18 mouse cellular contexts compared by ENCODE assay signal in genomic region chr2:60788173-60788908, GRCm38 (mm10).
DNase-seq lines count a peak whose midpoint lies in the region; ATAC-seq and TF ChIP-seq lines count a peak whose summit lies in the region.
"Had no signal": no experiment of that assay in that cellular context is flagged by ENCODE, and none has a peak within 500 bp of the region (broad histone marks: within the 10 kb centered on the region; RNA-seq: fewer than 3 reads in every experiment).

No protein-coding gene starts in this region.

- peaks cover 100% of the 10 kb centered on the region for H3K27me3 ChIP-seq in forebrain, embryonic 10.5 days (ENCODE audit: poor library complexity, severe bottlenecking)
- 0 out of 2 replicates have a peak, but pooled peaks cover 1% of the 10 kb centered on the region for H3K27me3 ChIP-seq in hindbrain, embryonic 14.5 days (ENCODE audit: control insufficient read depth, insufficient read depth, low read length)
- H3K27me3 ChIP-seq in midbrain, postnatal 0 days (ENCODE audit: insufficient read depth, low read length) = peaks cover 5% of the 10 kb centered on the region; the same call in 1 of the 2 replicates
- H3K27me3 ChIP-seq: embryonic facial prominence, embryonic 13.5 days; Patski had no signal

- peaks cover 37% of the 10 kb centered on the region for H3K4me1 ChIP-seq in forebrain, embryonic 10.5 days
- H3K4me1 ChIP-seq in hindbrain, embryonic 14.5 days (replicated peaks; ENCODE audit: control insufficient read depth, insufficient read depth, low read length) = peaks cover 8% of the 10 kb centered on the region
- H3K4me1 ChIP-seq in midbrain, postnatal 0 days (ENCODE audit: insufficient read depth, low read length) = no peaks in the 10 kb centered on the region

- 20% methylated on average over 6 of the region's 6 CpGs for WGBS in forebrain, embryonic 10.5 days
- WGBS in hindbrain, embryonic 14.5 days = 21% methylated on average over 6 of the region's 6 CpGs
- WGBS in midbrain, postnatal 0 days = 34% methylated on average over 6 of the region's 6 CpGs

- peak; percentile 73 for ATAC-seq in hindbrain, embryonic 14.5 days (ENCODE audit: low FRiP score)
- ATAC-seq in midbrain, postnatal 0 days (ENCODE audit: low FRiP score) = peak; percentile 83
- ATAC-seq: Patski had no signal

- peak; percentile 30 for DNase-seq in brain, embryonic 18.5 days (ENCODE audit: low read depth, low spot score)
- DNase-seq in forebrain, embryonic 10.5 days (ENCODE audit: extremely low spot score, low spot score) = peak; percentile 59
- DNase-seq in hindbrain, embryonic 14.5 days (ENCODE audit: low spot score) = no peak
- DNase-seq in midbrain, postnatal 0 days (ENCODE audit: low spot score) = peak; percentile 74
- DNase-seq in right cerebral cortex, postnatal 10 days (ENCODE audit: low spot score in 2 of 2) = no peak
- no peak for DNase-seq in gastrocnemius, postnatal 10 days
- no peak for DNase-seq in adrenal gland, postnatal 14 days
- DNase-seq in spleen, adult 18-20 months = no peak
- DNase-seq: adrenal gland, postnatal 10 days; cerebellum, adult 11-12 months; layer of hippocampus, postnatal 36 days; liver; lung, postnatal 36 days had no signal

- H3K36me3 ChIP-seq in forebrain, embryonic 10.5 days (replicated peaks) = 0 out of 2 replicates have a peak, but pooled peaks cover 2% of the 10 kb centered on the region
- peaks cover 5% of the 10 kb centered on the region; the same call in 1 of the 2 replicates for H3K36me3 ChIP-seq in hindbrain, embryonic 14.5 days (replicated peaks; ENCODE audit: control insufficient read depth, insufficient read depth)
- H3K36me3 ChIP-seq in midbrain, postnatal 0 days (ENCODE audit: insufficient read depth, low read length) = no peaks in the 10 kb centered on the region

- no peak overlapping the region for H3K4me2 ChIP-seq in hindbrain, embryonic 14.5 days (replicated peaks)
- H3K4me2 ChIP-seq in midbrain, postnatal 0 days (ENCODE audit: low read depth, low read length, poor library complexity, severe bottlenecking) = no peak overlapping the region
- H3K4me2 ChIP-seq: embryonic facial prominence, embryonic 13.5 days had no signal

- TF ChIP-seq CTCF in midbrain, postnatal 0 days (IDR thresholded peaks at IDR 0.05) = no peak

- H3K4me3 ChIP-seq in forebrain, embryonic 10.5 days = no peak overlapping the region
- H3K4me3 ChIP-seq in hindbrain, embryonic 14.5 days (replicated peaks; ENCODE audit: low read length) = no peak overlapping the region
- no peak overlapping the region for H3K4me3 ChIP-seq in midbrain, postnatal 0 days (ENCODE audit: low read depth, low read length)
- H3K4me3 ChIP-seq: embryonic facial prominence, embryonic 13.5 days; heart, embryonic 10.5 days; myocyte had no signal

- H3K9ac ChIP-seq in hindbrain, embryonic 14.5 days = no peak overlapping the region
- H3K9ac ChIP-seq in midbrain, postnatal 0 days (replicated peaks; ENCODE audit: low read length, poor library complexity, severe bottlenecking) = no peak overlapping the region
- H3K9ac ChIP-seq: embryonic facial prominence, embryonic 13.5 days had no signal

- H3K27ac ChIP-seq in forebrain, embryonic 10.5 days = 0 out of 2 replicates have a peak overlapping the region, but pooled peaks have one; percentile 30
- peak overlapping the region; percentile 30 for H3K27ac ChIP-seq in hindbrain, embryonic 14.5 days
- H3K27ac ChIP-seq in midbrain, postnatal 0 days (ENCODE audit: low read depth, low read length) = no peak overlapping the region
- H3K27ac ChIP-seq: embryonic facial prominence, embryonic 13.5 days; heart, embryonic 10.5 days; kidney, postnatal 0 days had no signal

- no peaks in the 10 kb centered on the region for H3K9me3 ChIP-seq in forebrain, embryonic 10.5 days
- no peaks in the 10 kb centered on the region for H3K9me3 ChIP-seq in hindbrain, embryonic 14.5 days (ENCODE audit: control insufficient read depth, low read length)
- H3K9me3 ChIP-seq in midbrain, postnatal 0 days (ENCODE audit: low read length) = no peaks in the 10 kb centered on the region
- H3K9me3 ChIP-seq: embryonic facial prominence, embryonic 13.5 days; heart, embryonic 10.5 days had no signal

Comparison
In these comparisons a context has a peak if more than half of its experiments do, and no peak if none do; other contexts are left out.
1. DNase-seq: peak in brain, embryonic 18.5 days (single experiment), forebrain, embryonic 10.5 days (single experiment) and midbrain, postnatal 0 days (single experiment); none in hindbrain, embryonic 14.5 days (single experiment), right cerebral cortex, postnatal 10 days (0 of 2), gastrocnemius, postnatal 10 days (single experiment), adrenal gland, postnatal 14 days (single experiment) and spleen, adult 18-20 months (0 of 2).